Mouse (Mus musculus) R1 (cell line): Measurements from ENCODE around the gene Lrriq1.

Experiments used
- DNase-seq: peaks from one replicate; pipeline ENCODE4 v3.0.0-alpha.2; 2018; ENCODE audit warnings: low read depth, low spot score

Lrriq1 gene

DNA sequence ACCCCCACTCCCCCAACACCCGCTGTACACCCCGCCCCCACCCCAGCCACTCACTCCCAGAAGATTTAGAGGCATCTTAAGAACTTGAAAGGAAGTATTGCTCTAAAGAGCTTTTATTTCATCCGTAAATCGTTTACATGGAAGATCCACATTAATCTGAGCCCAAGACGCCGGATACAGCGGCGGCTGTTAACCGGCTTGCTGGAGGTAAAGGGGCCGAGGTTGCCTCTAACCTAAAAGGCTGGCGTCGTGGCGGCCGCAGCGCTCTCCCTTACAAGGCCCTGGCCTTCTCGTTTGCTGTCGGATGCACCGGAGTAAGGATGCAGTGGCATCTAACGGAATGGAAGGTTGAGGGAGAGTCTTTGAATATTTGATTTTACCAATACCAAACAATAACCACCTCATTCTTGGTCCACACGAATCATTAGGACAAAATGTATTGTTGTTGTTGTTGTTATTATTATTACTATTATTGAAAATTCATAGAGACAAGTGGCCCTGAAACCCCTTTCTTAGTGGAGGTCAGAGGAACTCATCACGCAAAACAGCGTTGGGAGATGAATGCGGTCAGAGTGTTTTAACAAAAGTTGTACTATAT lies 206.9 kb downstream of the Lrriq1 start:
- peak; percentile 27 for DNase-seq

- peak; percentile 69 for DNase-seq
Measured at GRCm38 (mm10) chr10:103028253-103029131, 207.6 kb downstream of the Lrriq1 start.

GRCm38 (mm10) chr10:103027931-103028252 lies 208.2 kb downstream of the Lrriq1 start:
- peak; percentile 43 for DNase-seq

DNA sequence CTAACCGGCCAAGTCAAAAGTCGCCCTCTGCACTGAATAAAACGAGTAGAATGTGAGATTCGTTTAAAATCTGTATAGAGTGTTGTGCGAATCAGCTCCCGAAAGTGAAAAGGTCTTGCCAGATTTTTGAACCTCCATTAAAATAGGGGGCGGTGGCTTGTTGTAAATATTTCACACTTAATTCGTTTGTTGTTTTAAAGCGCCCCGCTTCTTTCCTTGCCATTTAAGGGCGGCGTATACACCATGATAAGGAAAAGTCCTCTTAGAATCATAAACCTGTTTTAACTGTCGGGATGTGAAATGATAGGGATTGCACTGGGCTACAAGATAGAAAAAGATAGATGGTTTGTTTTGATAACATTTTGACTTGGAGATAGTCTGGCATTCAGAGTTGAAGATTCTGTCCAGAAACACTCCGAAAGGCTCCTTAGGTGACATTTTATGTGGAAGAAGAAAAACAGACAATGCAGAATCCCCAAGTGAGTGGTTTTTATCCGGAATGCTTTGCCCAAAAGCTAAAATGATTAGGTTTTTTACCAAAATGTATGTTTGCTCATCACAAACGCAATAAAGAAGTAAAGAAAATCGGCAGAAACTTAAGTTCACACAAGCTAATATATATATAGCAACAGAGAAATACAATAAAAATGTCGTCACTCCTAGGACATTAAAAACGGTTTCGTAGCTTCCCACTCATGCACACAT lies 208.7 kb downstream of the Lrriq1 start:
- peak; percentile 4 for DNase-seq

DNA sequence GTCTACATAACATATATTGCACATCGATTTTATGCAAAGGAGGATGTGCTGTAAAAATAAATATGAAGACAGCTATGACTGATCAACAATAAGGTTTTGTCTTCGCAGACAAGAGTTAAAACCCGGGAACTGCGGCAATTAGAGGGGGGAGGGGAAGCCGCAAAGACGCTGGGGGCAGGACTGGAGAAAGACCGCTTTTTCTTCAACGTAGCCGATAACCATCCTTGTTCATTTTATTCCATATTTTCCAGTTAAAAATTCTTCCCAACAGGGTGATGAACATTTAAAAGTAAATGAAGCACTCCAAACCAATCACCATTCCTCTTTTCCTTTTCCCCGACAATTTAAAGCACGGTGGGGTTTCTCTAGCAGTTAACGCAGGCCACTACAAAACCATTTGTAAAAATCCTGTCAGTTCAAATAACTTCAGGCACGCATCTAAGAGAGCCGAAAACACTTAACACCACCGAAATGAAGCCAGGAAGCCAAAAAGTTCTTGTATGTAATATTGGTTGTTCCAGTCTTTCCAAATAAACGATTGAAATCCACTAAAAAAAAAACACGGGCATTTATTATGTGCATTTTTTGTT lies 209.4 kb downstream of the Lrriq1 start:
- DNase-seq, result no peak

DNA sequence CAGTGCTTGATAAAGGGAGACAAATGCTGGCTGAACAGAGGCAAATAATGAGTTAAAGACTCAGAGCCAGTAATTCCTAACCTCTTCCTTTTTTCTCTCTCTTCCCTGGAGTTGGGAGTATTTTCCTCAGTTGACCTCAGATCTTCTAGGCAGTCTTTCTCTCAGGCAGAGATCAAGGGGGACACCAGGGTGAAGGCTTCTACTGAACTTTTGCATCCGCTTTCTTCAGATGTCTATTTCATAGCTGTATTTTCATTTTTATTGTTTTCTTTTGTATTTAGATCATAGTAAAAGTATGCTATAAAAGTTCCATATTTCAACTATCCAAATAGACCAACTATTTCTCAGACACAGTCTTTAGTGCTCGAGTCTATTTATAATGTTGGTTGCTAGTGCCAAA lies 233.6 kb downstream of the Lrriq1 start:
- DNase-seq, result no peak

DNA sequence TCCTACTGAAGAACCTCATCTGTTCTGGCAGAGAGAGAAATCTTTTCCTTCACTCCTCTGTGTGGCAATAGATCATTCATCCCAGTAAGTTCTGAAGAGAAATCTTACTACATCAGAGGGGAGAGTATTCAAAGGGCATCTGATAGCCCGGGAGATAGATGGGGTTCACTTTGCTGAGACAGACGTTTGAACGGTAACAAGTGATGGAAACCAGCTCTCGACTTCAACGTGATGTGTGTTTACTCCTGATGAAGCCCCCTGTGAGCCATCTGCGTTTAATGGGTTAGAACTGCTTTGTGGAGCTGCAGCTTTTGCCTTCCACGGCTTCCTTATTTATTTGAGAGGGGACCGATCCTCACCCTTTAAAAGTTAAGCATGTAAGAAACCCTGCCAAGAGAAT lies 235.2 kb downstream of the Lrriq1 start:
- no peak for DNase-seq

GRCm38 (mm10) chr10:102999584-102999983 lies 236.5 kb downstream of the Lrriq1 start:
- DNase-seq, result no peak
